Mouse (Mus musculus) forebrain, embryonic 16.5 days (tissue): ENCODE results near the gene Per2. TPM values are rescaled to one million over a fixed set of nuclear protein-coding genes. Genes with fewer than 3 reads are reported as not detected.

Source experiments
- ATAC-seq: fragments of 200-750 bp; cut with Nextera tagmentation; 2 replicates; pipeline ENCODE4 v1.8.0; 2017; ENCODE audit warnings: mild to moderate bottlenecking, moderate library complexity
- H3K27ac ChIP-seq: fragments of 300-500 bp; sonication (generic); 2 replicates; pipeline ENCODE4 v1.5.1; 2014; ENCODE audit warnings: low read length, control low read depth
- H3K27me3 ChIP-seq: fragments of 300-500 bp; sonication (generic); replicated peaks from 2 replicates; pipeline ENCODE4 v1.6.1; 2014; ENCODE audit warnings: low read length; ENCODE audit not compliant: control insufficient read depth, insufficient read depth
- H3K36me3 ChIP-seq: fragments of 300-500 bp; sonication (generic); 2 replicates; pipeline ENCODE4 v1.6.1; 2014; ENCODE audit not compliant: control insufficient read depth, insufficient read depth
- H3K4me1 ChIP-seq: fragments of 300-500 bp; sonication (generic); replicated peaks from 2 replicates; pipeline ENCODE4 v1.6.1; 2014; ENCODE audit warnings: low read length; ENCODE audit not compliant: control insufficient read depth, insufficient read depth
- H3K4me2 ChIP-seq: fragments of 300-500 bp; sonication (generic); 2 replicates; pipeline ENCODE4 v1.6.1; 2014; ENCODE audit warnings: mild to moderate bottlenecking, low read length, control low read depth
- H3K4me3 ChIP-seq: fragments of 300-500 bp; sonication (generic); replicated peaks from 2 replicates; pipeline ENCODE4 v1.5.1; 2014; ENCODE audit warnings: mild to moderate bottlenecking, low read length, control low read depth
- H3K9ac ChIP-seq: fragments of 300-500 bp; sonication (generic); replicated peaks from 2 replicates; pipeline ENCODE4 v1.6.1; 2014; ENCODE audit warnings: low read depth, low read length, control low read depth
- H3K9me3 ChIP-seq: fragments of 300-500 bp; sonication (generic); 2 replicates; pipeline ENCODE4 v1.6.1; 2016; ENCODE audit warnings: low read length; ENCODE audit not compliant: control insufficient read depth
- WGBS: fragments of 180-500 bp; shearing (Covaris S2); extraction: QIAGEN DNeasy Blood & Tissue Kit; methylation state at CpG from one replicate; pipeline ENCODE4 v1.1.7; 2014; 5-methylcytosine and 5-hydroxymethylcytosine counted together
- polyA plus RNA-seq: library from polyadenylated mRNA; unstranded; fragments of >200 nt; fragmentation: Nextera tagmentation; extraction: Ambion mirVana; gene quantifications from 2 replicates; pipeline ENCODE4 v1.2.1, GENCODE M21; 2015

The Per2 gene
- polyA plus RNA-seq, 1 experiment from 2014 or later: 5.6 TPM

DNA sequence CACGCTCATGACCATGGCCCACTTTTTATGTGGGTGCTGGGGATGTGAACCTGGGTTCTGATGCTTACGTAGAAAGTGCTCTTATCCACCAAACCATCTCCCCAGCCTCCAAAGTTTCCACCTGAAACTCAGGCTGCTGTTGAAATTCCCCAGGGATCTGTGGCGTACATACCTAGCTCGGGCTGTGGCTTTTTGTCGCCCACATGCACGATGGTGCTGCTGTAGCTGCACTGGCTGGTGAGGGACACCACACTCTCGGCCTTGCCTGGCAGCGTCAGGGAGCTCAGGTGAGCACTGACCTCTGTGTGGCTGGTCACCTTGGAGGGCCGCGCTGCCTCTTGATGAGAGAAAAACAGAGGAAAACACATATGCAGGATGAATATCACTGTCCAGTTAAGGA, 29.9 kb downstream of the Per2 start:
- Histone ChIP-seq H3K9me3 (no peaks in the 10 kb centered on the region), H3K4me2 (no peak overlapping the region), H3K36me3 (no peaks in the 10 kb centered on the region; the same call in 1 of the 2 replicates), H3K4me3 (no peak overlapping the region), H3K27ac (no peak overlapping the region), H3K9ac (no peak overlapping the region), H3K4me1 (no peaks in the 10 kb centered on the region), H3K27me3 (no peaks in the 10 kb centered on the region)
- WGBS: 95% methylated on average over 10 of the region's 10 CpGs
- no peak for ATAC-seq

DNA sequence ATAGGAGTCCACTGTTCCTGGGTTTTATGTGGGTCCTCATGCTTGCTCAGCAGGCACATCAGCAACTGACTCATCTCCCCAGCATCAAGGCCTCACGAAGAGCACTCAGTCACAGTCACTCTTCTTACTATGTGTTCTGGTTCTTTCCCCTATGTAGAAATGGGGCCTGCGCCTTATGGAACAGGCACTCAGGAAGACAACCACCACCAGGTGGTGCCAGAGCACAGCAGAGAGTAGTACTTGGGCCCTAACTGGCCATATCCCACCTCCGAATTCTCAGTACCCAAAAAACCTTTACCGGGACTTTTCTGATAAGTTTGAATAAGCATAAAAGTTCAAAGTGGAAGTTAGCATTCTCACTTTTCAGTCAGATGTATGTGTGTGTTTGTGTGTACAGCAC, 30.5 kb downstream of the Per2 start:
- 42% methylated on average over 4 of the region's 4 CpGs for WGBS
- no peaks in the 10 kb centered on the region for H3K4me1 ChIP-seq
- no peak overlapping the region for H3K4me3 ChIP-seq
- no peaks in the 10 kb centered on the region for H3K9me3 ChIP-seq
- H3K27me3 ChIP-seq: no peaks in the 10 kb centered on the region
- peak; percentile 72; the same call in 1 of the 2 replicates for ATAC-seq
- H3K9ac ChIP-seq: no peak overlapping the region
- H3K4me2 ChIP-seq: no peak overlapping the region
- H3K27ac ChIP-seq: no peak overlapping the region
- no peaks in the 10 kb centered on the region; the same call in 1 of the 2 replicates for H3K36me3 ChIP-seq

DNA sequence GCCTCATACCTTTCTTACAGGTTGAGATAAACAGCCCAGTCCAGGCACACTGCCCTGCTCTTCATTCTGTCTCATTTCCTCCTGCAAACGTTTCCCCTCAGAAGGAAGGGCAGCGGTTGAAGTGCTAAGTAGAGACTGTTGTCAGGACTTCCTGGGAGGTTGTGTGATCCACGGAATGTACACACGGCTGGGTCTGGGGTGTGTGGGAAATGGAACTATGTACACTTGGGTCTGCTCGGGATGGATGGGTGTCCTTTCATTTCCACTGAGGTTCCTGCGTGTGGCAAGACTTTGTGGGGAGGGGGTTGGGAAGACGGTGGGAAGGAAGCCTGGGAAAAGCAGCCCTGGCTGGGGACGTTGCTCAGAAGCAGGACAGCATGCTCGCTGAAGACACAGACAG, 32.7 kb downstream of the Per2 start:
- H3K9ac ChIP-seq: no peak overlapping the region
- H3K4me1 ChIP-seq: no peaks in the 10 kb centered on the region
- no peak overlapping the region for H3K27ac ChIP-seq
- 87% methylated on average over 9 of the region's 9 CpGs for WGBS
- H3K36me3 ChIP-seq: no peaks in the 10 kb centered on the region; the same call in 1 of the 2 replicates
- H3K4me2 ChIP-seq: no peak overlapping the region
- ATAC-seq: no peak
- no peaks in the 10 kb centered on the region for H3K9me3 ChIP-seq
- no peaks in the 10 kb centered on the region for H3K27me3 ChIP-seq
- no peak overlapping the region for H3K4me3 ChIP-seq

DNA sequence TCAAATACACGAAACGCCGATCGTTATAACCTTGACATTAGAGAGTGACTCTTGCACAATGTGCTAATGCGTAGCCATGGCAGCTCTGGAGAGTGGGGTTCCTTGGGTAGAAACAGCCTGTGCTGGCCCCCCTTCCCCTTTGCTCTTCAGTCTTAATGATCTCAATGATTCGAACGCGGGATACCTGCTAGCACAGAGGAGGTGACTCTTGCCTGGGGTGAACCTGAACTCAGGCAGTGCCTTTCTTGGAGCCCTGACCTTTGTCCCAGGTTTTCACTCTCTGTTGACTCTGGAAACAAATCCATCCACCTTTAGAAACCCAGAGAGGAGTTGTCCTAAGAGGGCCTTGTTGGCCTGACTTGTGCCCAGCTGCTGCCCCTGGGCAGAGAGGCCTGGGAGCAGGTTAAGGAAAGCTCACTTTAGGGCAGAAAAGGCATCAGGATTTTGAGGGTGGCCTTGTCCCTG, 38.5 kb downstream of the Per2 start:
- no peak overlapping the region for H3K4me3 ChIP-seq
- H3K4me2 ChIP-seq: no peak overlapping the region
- no peaks in the 10 kb centered on the region for H3K36me3 ChIP-seq
- ATAC-seq: no peak
- WGBS: 85% methylated on average over 8 of the region's 8 CpGs
- H3K4me1 ChIP-seq: no peaks in the 10 kb centered on the region
- H3K9me3 ChIP-seq: no peaks in the 10 kb centered on the region
- no peaks in the 10 kb centered on the region for H3K27me3 ChIP-seq
- H3K9ac ChIP-seq: no peak overlapping the region
- H3K27ac ChIP-seq: no peak overlapping the region

DNA sequence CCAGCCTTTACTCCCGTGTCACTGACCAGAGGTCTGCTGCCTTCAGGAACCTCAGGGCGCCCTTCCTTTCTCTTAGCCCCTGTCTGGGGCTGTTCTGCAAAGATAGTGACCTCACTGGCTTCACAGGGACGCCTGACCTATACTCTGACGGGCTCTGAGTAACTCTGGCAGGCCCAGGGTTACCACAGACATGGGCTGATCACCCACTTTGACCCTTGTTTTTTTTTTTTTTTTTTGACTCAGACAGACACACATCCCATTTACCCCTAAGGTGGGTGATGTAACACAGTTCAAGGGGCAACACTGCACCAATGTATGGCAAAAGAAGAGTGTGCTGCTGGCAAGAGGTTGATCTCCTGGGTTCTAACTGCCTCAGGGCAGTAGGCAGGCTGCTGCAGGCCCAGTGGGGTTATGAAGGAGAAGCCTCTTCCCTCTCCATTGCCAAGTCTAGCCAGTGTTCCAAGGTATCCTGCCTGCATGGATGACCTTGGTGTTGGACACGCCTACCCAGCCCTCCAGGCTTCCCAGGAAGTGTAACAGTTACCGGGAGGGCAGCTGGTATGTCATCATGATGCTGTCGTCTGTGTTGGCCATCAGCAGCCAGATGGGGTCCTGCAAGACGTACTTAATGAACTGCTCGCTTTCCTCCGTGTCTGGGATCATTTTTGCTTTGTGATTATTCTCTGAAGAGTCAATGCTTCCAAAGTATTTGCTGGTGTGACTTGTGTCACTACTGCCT, 39.1 kb downstream of the Per2 start:
- Histone ChIP-seq H3K36me3 (no peaks in the 10 kb centered on the region), H3K27me3 (no peaks in the 10 kb centered on the region), H3K4me1 (peaks cover 5% of the 10 kb centered on the region; the same call in 1 of the 2 replicates), H3K9me3 (no peaks in the 10 kb centered on the region), H3K4me3 (no peak overlapping the region), H3K4me2 (no peak overlapping the region), H3K9ac (no peak overlapping the region), H3K27ac (no peak overlapping the region)
- WGBS: 63% methylated on average over 10 of the region's 10 CpGs
- ATAC-seq: no peak

DNA sequence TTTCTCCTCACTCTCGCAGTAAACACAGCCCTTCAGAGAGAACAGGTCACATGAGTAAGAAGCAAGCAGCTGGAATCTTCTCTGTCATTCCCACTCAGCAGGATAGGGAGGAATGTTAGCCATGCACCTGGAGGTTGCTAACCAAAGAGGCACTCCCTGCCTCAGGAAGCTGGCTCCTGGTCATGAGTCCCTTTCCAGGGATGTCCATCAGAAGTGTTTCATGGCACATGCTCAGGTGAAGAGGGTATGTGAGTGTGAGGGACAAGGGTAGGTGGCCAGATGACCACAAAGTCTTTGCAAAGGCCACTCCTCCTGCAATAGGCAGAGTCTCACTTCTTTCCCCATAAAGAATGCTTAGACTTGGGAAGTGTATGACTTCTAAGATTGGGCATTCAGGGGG, 41.1 kb downstream of the Per2 start:
- 92% methylated on average over 1 of the region's 1 CpGs for WGBS

DNA sequence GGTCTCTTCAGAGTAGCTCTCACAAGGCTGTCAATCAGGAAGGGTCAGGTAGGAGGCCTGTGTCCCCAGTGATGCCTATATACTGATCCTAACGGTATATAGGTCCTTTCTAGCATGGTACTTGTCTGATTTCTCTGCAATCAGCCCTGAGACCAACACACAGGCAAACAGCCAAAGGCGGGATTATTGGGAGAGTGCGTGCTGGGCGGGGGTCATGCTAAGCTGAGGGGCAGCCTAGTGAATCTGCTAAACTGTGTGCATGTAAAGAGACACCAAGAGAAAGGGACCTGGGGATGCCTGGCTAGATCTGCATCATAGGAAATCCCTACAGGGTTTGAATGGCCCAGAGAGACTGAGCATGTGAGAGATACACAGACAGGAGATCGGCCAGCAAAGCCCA, 43.8 kb downstream of the Per2 start:
- Histone ChIP-seq H3K4me3 (no peak overlapping the region), H3K27ac (peak overlapping the region; percentile 96), H3K4me2 (no peak overlapping the region), H3K4me1 (peaks cover 31% of the 10 kb centered on the region), H3K36me3 (no peaks in the 10 kb centered on the region), H3K9ac (no peak overlapping the region), H3K27me3 (no peaks in the 10 kb centered on the region), H3K9me3 (no peaks in the 10 kb centered on the region)
- WGBS: 32% methylated on average over 5 of the region's 5 CpGs
- ATAC-seq: no peak

More for the DNA sequence above, 41.1 kb downstream of the Per2 start:
- Histone ChIP-seq H3K4me3 (no peak overlapping the region), H3K27me3 (no peaks in the 10 kb centered on the region), H3K36me3 (no peaks in the 10 kb centered on the region), H3K27ac (no peak overlapping the region), H3K9ac (no peak overlapping the region), H3K4me2 (no peak overlapping the region), H3K9me3 (no peaks in the 10 kb centered on the region), H3K4me1 (peaks cover 16% of the 10 kb centered on the region; the same call in 1 of the 2 replicates)
- ATAC-seq: no peak

DNA sequence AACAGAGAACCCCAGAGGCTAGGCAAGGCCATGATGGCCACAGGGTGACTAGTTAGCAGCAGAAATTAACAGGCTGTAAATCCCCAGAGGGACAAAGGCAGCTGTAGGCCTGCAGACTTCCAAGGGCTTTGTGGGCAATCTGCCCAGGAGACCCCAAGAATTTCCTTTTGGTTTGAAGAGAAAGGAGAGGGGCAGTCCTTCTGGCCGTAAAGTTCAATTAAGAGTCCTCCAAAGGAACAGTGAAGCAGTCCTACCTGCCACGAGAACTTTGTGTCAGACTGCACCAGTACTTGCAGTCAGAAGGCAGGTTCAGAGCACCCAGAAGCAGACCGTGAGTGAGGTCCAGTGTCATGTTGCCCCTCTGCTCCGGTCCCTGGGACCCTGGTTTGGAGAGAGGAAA, 44.2 kb downstream of the Per2 start:
- no peaks in the 10 kb centered on the region for H3K9me3 ChIP-seq
- ATAC-seq: no peak
- H3K27ac ChIP-seq: peak overlapping the region; percentile 96
- 18% methylated on average over 4 of the region's 4 CpGs for WGBS
- no peaks in the 10 kb centered on the region for H3K36me3 ChIP-seq
- H3K27me3 ChIP-seq: no peaks in the 10 kb centered on the region
- peaks cover 31% of the 10 kb centered on the region for H3K4me1 ChIP-seq
- 0 out of 2 replicates have a peak overlapping the region, but pooled peaks have one; percentile 12 for H3K9ac ChIP-seq
- H3K4me2 ChIP-seq: no peak overlapping the region
- no peak overlapping the region for H3K4me3 ChIP-seq

DNA sequence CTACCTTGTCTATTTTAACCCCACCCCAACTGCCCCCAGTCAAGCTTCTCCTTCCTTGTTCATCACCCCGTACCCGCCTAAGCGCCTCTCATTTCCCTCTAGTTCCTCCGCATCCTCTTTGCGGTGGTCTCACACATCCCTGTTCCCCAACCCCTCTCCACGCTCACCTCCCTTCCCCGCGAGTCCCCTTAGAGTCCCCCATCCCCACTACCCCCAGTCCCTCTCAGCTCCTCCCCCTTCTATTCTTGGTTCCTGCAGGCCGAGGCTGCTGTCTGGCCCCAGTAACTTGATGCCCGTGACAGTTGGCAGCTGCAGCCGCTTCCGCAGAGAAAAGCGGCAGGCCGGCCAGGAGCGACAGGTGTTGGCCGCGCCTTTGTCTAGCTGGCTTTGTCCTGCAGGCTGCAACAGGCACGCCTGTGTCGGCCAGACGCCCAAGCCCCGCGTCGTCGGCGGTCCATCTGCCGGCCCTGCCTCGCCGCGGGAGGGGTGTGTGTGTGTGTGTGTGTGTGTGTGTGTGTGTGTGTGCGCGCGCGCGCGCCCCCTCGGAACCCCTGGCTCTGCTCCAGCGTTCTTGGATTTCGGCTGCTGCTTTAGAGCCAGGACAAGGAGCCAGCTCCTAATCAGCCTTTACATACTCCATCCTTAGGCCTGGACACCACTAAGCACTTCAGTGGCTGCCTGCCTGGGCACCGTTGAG, 45.1 kb downstream of the Per2 start, which contains the start of gene Hes6:
Hes6 (minus strand) TSS at position 141 of the 697 bp plus-strand sequence.
- peaks cover 31% of the 10 kb centered on the region for H3K4me1 ChIP-seq
- H3K4me3 ChIP-seq: peak within 1 kb of the TSS; percentile 80
- H3K9me3 ChIP-seq: no peaks in the 10 kb centered on the region
- ATAC-seq: peak; percentile 69
- H3K27me3 ChIP-seq: no peaks in the 10 kb centered on the region
- peak within 1 kb of the TSS; percentile 92 for H3K9ac ChIP-seq
- under 1% methylated on average over 33 of the region's 39 CpGs for WGBS
- H3K27ac ChIP-seq: peak within 1 kb of the TSS; percentile 96
- H3K36me3 ChIP-seq: no peaks in the 10 kb centered on the region
- H3K4me2 ChIP-seq: peak within 1 kb of the TSS; percentile 98
